Comparison of ENCODE assay signal across 8 mouse cellular contexts in the genomic region with DNA sequence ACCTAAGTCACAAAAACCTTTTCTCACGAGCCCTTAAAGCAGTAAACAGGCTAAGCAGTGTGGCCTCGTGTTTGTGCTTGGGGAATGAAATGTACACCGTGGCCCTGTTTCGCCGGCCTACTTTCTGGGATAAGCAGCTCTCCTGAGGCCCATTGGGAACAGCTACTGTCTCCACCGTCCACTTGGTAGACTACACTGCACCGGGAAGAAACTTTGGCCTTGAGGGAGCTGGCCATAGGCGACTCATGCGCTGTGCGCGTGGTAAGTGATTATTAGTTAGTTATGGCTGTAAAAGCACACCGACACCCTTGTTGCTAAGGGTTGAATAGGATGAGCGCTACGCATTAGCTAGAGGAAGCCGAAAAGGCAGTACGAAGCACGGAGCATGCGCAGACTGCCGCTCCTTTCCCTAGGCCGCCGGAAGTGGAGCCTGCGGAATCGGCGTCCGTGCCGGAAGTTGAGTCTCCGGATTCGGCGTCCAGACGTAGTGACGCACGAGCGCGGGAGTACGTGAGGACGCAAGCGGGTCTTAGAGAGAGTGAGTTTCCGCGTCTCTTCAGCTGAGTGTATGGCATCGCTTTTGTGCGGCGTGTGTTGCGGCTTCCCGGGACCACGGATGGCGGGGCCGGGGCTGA. TPM values are rescaled to one million over a fixed set of nuclear protein-coding genes. Genes with fewer than 3 reads are reported as not detected.
A peak's percentile ranks its signal among the peaks of the same experiment; 100 is the strongest.
DNase-seq lines count a peak whose midpoint lies in the region; ATAC-seq lines count a peak whose summit lies in the region.

A gene (plus strand): TSS at position 342 of the 635 bp plus-strand sequence.

- intact Hi-C loops in gastrocnemius, postnatal 14 days (cut with DNase I; ENCODE audit: low total_unique reads), result no loop called here
- intact Hi-C loops in left cerebral cortex, postnatal 10 days (cut with DNase I), result loop anchor here (5.0 kb wide), 1 partner anchor 116 kb away; no protein-coding TSS in a partner anchor

- peak; percentile 98 to 99 for DNase-seq in adrenal gland, adult (ENCODE audit: inconsistent age in 2 of 2, low spot score in 1 of 2)
- DNase-seq in embryo, embryonic 10.5 days (ENCODE audit: low spot score), result peak; percentile 99
- peak; percentile 97 for DNase-seq in gastrocnemius, postnatal 14 days
- DNase-seq in left cerebral cortex, postnatal 10 days (ENCODE audit: extremely low spot score in 1 of 2, low spot score in 2 of 2), result peak; percentile 97 to 98
- DNase-seq in right cerebral cortex, postnatal 25 days, result peak; percentile 98
- peak; percentile 95 to 96 for DNase-seq in urinary bladder, postnatal 4 days (ENCODE audit: low spot score in 2 of 2)

- ATAC-seq in inflammation-experienced regulatory T-cells, adult 6 months, result peak; percentile 96
- ATAC-seq in megakaryocyte-erythroid progenitor cell, adult 5-6 weeks (replicated peaks; ENCODE audit: low FRiP score, low TSS enrichment, poor library complexity, severe bottlenecking), result peak; percentile 99

RNA-seq across cellular contexts. Expression of the gene that starts here (rescaled TPM):
- total RNA-seq in gastrocnemius, postnatal 14 days (2021), result 1 to 10 TPM; 8.7 to 9.9 TPM
- polyA plus RNA-seq in inflammation-experienced regulatory T-cells, adult 6 months (2017; shearing (Covaris generic)), result 10 to 100 TPM; 15.3 to 21.5 (median 20.5) TPM
- total RNA-seq in left cerebral cortex, postnatal 10 days (2021), result 1 to 10 TPM; 4.9 to 5.1 TPM
- total RNA-seq in megakaryocyte-erythroid progenitor cell, adult 5-6 weeks (2014; fragmentation: Nextera tagmentation), result 7.7 and 10.8 TPM in 2 replicates
- 7.6 and 11.2 TPM in 2 replicates for total RNA-seq in megakaryocyte-erythroid progenitor cell, adult 5-6 weeks (2017)

Comparison
In these comparisons a context has a peak if more than half of its experiments do, and no peak if none do; other contexts are left out.
1. Peak in every context shown above with its lines: DNase-seq and ATAC-seq.